7 mouse cellular contexts compared by ENCODE assay signal in genomic region chr14:37355968-37356704, GRCm38 (mm10).
DNase-seq lines count a peak whose midpoint lies in the region; ATAC-seq and TF ChIP-seq lines count a peak whose summit lies in the region.

No protein-coding gene starts in this region.

- H3K4me2 ChIP-seq in forebrain, embryonic 11.5 days (ENCODE audit: low read depth, low read length, severe bottlenecking): peak overlapping the region; percentile 8; the same call in 1 of the 2 replicates
- H3K4me2 ChIP-seq in hindbrain, postnatal 0 days (ENCODE audit: low read depth, low read length): 0 out of 2 replicates have a peak overlapping the region, but pooled peaks have one; percentile 8

- no peaks in the 10 kb centered on the region for H3K9me3 ChIP-seq in forebrain, embryonic 11.5 days (ENCODE audit: control insufficient read depth, low read length)
- no peaks in the 10 kb centered on the region for H3K9me3 ChIP-seq in hindbrain, postnatal 0 days (ENCODE audit: low read length)

- CTCF ChIA-PET in Patski (lab: Charles Lee): no interaction called here

- in situ Hi-C loops in Patski (cut with MboI; ENCODE audit: low pct_unique_long_range_greater_than_20kb): no loop called here

- no peaks in the 10 kb centered on the region for H3K4me1 ChIP-seq in forebrain, embryonic 11.5 days (replicated peaks; ENCODE audit: control insufficient read depth, insufficient read depth, low read length)
- no peaks in the 10 kb centered on the region for H3K4me1 ChIP-seq in hindbrain, postnatal 0 days (ENCODE audit: insufficient read depth, low read length)

- DNase-seq in Patski (ENCODE audit: low read depth, low spot score): no peak
- DNase-seq in c-Kit-positive CD71-negative TER-119-negative erythroid progenitor cells, embryonic 14.5 days (ENCODE audit: low read depth): peak; percentile 19
- DNase-seq in forebrain, embryonic 11.5 days (ENCODE audit: low spot score): peak; percentile 89
- peak; percentile 86 for DNase-seq in hindbrain, postnatal 0 days (ENCODE audit: low spot score)
- DNase-seq in layer of hippocampus, postnatal 25 days (ENCODE audit: extremely low spot score in 1 of 2, low spot score in 1 of 2): peak; percentile 71 to 89
- peak; percentile 68 for DNase-seq in mesoderm, embryonic 11.5 days (ENCODE audit: low read depth, low spot score)
- DNase-seq in skeletal muscle tissue, adult 2 months (ENCODE audit: low read depth, low spot score): peak; percentile 3

- no peak overlapping the region for H3K9ac ChIP-seq in forebrain, embryonic 11.5 days (ENCODE audit: low read length)
- H3K9ac ChIP-seq in hindbrain, postnatal 0 days (replicated peaks; ENCODE audit: low read length): no peak overlapping the region

- no peak overlapping the region for H3K4me3 ChIP-seq in forebrain, embryonic 11.5 days (ENCODE audit: low read depth, low read length)
- no peak overlapping the region for H3K4me3 ChIP-seq in hindbrain, postnatal 0 days (ENCODE audit: low read length)

- TF ChIP-seq CTCF in Patski (IDR thresholded peaks at IDR 0.05): peak; percentile 13
- TF ChIP-seq CTCF in hindbrain, postnatal 0 days (IDR thresholded peaks at IDR 0.05; ENCODE audit: low read depth): peak; percentile 78

- no peaks in the 10 kb centered on the region for H3K36me3 ChIP-seq in forebrain, embryonic 11.5 days (ENCODE audit: control insufficient read depth, insufficient read depth, low read length)
- no peaks in the 10 kb centered on the region for H3K36me3 ChIP-seq in hindbrain, postnatal 0 days (ENCODE audit: insufficient read depth, low read length)

- POLR2A ChIA-PET in Patski (lab: Charles Lee): no interaction called here

- no peak overlapping the region for H3K27ac ChIP-seq in forebrain, embryonic 11.5 days (ENCODE audit: low read depth, low read length)
- no peak overlapping the region for H3K27ac ChIP-seq in hindbrain, postnatal 0 days

- 18% methylated on average over 9 of the region's 9 CpGs for WGBS in forebrain, embryonic 11.5 days
- WGBS in hindbrain, postnatal 0 days: 16% methylated on average over 9 of the region's 9 CpGs

- no peak for ATAC-seq in Patski
- ATAC-seq in forebrain, embryonic 11.5 days (replicated peaks; ENCODE audit: low FRiP score): peak; percentile 98
- ATAC-seq in hindbrain, postnatal 0 days: peak; percentile 90

- H3K27me3 ChIP-seq in Patski: no peaks in the 10 kb centered on the region
- no peaks in the 10 kb centered on the region for H3K27me3 ChIP-seq in forebrain, embryonic 11.5 days (ENCODE audit: control insufficient read depth, insufficient read depth, low read length)
- no peaks in the 10 kb centered on the region for H3K27me3 ChIP-seq in hindbrain, postnatal 0 days (ENCODE audit: insufficient read depth, low read length)
